Mouse (Mus musculus) ZHBTc4 (cell line): ENCODE results near the gene Palld.

Experiments used
- DNase-seq: peaks from one replicate; pipeline ENCODE4 v3.0.0-alpha.2; 2011; ENCODE audit warnings: low read depth, low spot score

Palld gene

DNA sequence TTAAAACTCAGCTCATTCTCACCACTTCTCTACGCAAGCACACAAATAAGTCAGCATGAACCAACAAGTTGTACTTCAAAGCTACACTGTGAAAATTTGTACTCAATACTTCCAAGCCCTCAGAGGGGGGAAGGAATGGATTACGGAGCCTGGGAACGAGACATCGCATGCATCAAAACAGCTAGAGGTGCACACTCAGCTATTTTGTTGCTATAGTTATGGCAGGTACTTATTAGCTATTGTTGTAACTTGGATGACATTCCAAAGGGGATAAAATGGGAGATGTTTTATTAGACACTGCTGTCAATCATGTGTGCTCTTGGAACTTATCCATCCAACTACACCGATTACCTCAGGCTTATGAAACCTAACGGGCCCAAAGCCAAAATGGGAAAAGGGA is 171.8 kb downstream of the Palld start:
- DNase-seq, result no peak

DNA sequence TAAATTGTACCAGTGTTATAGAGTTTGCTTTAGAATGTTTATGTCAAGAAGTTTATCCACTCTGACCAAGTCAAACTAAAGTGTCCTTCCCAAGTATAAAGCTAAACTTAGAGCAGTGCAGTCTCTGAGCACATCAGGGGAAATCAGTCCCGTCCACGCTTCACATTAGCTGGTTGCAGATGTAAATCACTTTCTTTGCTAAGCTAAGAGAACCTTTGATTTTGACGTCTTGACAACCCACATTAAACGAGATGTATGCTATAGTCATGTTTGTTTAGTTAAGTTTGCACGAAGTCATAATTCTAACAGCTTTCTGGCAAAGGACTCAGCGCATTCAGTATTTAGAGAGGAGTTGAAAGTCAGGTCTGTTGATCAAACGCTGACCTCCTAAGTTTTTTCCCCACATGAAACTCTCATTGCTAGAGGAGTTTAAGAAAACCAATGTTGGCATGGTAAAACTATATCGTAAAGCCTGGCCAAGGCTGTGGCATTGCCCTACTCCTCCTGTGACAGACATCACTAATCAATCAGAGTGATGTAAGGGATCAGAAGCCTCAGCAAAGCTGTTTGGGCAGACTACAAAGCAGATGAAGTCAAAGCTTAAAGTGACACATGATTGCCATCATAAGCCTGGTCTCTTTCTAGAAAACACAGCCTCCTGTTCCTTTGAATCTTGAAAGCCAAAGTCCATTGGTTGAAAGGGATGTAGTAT is 177.0 kb downstream of the Palld start:
- DNase-seq, result no peak

DNA sequence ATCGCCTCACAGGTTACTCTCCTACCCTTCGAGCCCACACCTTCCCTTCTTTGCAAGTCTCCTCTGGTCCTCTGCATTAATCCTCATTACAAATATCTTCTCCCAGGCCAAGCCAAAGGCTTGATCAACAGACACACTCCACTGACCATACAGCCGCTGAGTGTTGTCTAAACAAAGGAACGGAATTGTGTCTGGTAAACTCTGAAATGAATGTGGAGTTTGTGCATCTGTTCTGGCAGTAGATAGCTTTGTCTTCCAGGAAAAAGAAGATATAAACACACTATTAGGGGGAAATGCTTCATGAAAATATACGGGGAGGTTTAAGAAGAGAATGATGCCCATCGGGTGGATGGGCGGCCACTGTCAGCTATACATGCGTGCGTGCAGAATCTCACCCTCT is 180.3 kb downstream of the Palld start:
- no peak for DNase-seq

DNA sequence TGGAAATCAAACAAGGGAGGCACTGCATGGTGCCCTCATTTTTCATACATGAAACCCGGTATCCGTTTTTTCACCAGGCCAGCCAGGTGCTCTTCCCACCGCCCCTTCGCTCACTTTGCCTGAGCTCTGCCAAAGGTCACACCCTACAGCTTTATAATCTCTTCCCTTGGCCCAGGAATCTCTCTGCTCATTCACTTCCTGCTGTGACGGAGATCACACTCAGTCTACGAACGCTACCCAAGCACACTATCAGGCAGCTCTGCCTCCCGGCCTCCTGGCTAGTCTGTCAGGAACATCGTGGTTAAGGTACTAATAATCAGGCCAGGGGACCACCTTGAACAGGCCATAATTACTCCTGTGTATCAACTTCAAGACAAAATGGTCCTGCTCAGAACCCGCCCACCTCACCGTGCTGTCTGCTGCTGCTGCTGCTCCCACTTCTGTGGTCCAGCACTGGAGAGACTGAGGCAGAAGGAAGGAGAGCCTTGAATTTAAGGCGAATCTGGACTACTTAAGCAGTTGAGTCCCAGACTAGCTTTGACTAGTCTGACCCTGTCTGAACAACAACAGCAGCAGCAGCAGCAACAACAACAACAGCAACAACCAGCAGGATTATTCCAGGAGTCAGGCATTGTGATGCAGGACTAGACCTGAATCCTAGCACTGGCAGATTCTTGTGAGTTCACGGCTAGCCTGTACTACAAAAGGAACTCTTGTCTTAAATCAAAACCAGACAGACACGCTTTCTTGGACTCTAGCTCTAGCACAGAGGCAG is 187.0 kb downstream of the Palld start:
- DNase-seq, result peak; percentile 84

DNA sequence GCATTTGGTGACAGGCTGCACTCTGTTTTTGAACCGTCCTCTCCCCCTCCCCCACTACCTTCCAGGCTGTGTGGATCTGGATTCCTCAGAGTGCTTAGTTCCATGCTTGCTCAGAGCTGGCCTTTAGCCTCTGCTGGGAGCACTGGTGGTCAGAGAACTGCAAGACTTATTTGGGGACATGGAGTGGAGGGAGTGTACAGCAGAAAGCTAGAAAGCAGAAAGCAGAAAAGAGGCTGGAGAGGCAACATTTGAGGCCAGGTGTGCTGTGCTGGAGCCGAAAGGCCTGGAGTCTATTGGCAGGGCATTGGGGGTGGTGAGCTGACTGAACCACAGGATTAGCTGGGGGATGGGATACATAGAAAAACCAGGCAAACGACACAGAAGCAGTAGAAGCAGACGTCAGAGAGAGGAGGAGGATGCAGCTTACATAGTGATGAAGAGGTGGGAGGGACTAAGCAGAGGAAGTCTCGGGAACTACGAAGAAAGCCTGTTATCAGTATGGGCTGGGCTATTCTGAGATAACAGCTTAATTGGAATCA is 188.1 kb downstream of the Palld start:
- DNase-seq, result peak; percentile 35

DNA sequence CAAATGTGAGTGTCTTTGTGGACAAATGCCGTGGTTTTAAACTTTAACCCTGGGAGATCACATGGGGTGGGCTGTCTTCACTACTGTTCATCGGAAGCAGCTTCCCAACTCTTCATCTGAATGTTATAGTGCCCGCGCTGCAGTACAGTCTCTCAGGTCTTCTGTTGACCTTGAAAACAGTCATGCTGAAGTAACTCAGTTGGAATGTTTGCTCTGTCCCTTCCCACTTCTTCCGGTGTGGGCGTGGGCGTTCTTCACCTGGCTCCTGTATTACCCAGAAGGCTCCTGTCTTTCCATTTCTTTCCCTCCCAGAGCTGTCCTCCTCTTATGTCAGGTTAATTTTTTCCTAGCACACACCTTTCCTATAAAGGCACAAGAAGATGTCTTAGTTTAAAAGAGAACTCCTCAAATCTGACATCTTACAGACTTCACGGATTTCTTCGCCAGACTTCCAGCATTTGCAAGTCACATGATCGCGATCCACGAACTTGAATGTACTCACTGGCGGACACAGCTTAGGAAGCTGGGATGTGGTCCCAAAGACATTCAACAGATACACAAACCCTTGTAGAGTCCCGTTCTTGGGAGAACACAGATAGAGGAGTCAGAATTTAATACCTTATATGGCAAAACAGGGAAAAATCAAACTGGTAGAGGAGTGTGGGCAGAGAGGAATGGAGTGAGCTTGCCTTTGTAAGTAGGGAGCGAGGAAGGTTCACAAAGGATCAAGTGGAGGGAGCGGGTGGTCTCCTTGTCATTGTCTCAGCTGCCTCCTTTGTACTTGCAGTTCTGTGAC is 189.1 kb downstream of the Palld start:
- peak; percentile 80 for DNase-seq

DNA sequence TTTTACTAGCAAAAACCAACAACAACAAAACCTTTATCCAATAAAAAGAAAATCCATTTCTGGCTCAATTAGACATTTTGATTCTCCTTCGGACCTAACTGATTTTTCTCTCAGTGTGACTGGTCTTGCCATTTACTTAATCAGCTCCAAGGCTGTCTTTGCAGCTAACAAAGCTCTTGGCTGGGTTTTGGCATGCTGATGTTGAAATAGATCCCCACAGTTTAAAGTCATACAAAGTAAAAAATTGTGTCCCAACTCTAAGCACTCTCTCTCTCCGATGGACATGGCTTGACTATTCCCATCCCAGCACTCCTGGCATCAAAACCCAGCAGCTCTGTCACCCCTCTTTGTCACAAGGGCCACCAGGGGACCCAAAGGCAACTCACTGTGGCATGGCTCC is 190.1 kb downstream of the Palld start:
- no peak for DNase-seq

DNA sequence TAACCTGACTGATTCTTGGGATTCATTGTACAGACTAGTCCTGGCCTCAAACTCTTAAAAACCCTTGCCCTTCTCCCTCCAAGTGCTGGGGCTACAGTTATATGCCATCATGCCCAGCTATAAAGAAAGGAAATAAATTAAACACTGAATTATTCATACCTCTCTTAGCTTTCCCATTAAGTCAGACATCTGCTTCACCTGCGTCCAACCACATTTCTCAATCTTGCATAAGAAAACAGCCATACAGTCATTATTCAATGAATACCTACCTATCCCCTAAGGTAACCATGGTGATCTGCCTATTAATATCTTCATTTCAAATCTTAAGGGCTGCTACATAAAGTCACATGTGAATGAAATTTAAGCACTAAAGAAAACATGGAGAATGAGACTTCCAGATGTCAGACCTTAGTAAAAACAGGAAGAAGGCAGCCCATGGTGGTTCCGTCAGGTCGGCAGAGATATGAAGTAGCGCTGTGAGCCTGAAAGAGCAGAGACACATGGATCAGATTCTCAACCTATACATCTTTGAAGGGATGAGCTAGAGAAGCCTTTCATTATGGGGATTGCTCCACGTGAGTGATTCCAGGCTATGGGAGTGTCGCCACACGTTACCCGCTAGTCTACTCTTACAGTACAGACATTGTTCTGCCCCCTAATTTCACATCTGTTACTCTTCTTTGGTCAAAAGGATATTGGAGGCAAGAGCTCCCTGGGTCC is 193.7 kb downstream of the Palld start:
- DNase-seq, result no peak

DNA sequence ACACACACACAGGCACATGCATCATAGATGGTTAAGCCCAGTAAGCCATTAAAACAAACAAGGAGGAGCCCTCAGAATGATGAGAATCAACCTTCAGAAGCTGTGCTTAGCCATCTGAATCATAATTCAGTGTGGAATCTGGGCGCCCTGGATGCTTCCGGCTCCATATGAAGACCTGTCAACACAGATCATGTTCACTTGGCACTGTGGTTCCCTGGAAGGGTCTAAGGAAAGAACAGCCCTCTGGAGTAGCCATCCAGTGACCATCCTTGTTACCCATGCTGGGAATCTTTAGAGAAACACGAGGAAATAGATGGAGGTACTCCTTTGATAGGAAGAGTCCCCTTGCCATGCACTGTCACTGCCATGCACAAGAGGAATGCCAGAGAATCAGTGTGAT is 197.0 kb downstream of the Palld start:
- DNase-seq, result no peak

DNA sequence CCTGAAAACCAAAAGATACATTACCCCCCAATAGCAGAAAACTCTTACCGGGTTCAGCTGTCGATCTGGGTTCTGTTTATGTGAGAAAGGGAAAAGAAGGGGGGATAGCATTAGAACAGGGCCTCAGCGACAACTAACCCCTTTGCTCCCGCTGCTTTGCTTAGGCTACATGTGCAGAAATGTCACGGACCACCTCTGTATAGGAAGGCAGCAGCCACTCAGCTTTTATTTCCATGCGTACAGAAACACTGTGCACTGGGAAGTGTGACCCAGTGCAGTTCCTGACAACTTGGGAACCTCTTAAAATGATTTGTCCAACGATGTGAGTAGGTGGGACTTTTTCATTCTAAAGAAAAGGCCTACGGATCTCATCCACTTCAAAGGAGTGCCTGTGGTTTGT is 200.4 kb downstream of the Palld start:
- DNase-seq, result no peak

DNA sequence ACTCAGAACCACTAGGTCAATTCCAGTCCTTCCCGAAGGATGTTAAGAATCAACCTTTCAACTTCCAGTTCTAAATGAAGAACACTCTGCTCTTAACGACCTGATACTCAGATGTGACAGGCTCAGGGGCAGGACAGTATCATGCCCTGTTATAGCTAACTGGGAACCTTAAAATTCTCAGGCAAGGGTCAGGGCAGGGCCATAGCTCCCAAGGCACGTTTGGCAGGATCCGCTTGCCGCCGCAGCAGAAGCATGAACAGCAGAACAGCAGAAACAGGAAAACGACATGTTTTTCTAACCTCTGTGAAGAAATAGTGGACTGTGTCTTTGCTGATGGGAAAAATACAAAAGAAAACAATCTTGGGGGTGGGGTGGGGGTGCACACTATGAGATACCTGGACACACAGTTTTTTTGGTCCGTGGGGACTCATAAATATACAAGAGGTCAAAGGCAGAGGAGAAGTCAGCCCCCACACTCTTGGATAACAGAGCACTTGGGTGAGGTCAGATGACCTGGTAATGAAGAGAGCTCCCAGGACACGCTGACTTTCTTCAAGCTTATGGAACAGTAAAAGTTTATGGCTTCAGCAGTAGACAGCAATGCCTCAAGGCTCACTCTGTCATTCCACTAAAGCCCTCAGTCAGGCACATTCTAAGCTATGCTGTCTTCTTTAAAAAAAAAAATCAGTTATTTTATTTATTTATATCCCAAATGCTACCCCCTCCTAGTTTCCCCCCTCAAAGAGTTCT is 201.4 kb downstream of the Palld start:
- no peak for DNase-seq

DNA sequence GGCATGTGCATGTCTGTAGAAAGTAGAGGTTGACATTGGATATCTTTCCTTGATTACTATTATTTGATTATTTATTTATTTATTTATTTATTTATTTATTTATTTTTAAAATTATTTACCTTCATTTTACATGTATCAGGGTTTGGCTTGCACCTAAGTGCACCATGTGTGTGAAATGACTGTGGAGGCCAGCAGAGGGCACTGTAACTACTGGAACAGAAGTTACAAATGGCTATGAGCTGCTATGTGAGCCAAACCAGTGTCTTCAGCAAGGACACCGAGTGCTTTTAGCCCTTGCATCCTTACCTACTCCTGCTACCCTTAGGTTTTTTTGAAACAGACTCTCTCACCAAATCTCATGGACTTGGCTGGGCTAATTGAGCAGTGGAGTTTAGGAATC is 202.2 kb downstream of the Palld start:
- peak; percentile 83 for DNase-seq

DNA sequence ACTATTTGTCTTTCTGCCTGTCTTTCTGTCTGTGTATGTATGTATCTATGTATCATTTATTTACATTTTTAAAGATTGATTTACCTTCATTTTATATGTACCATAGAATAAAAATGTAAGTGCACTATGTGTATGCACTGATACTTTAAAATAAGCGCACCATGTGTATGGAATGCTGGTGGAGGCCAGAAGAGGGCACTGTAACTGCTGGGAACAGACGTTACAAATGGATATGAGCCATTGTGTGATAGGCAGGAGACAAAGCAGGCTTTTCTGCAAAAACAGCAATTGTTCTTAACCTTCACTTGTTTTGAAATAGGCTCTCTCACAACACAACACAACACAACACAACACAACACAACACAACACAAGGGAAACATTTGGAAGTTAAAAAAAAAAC is 203.5 kb downstream of the Palld start:
- peak; percentile 51 for DNase-seq

DNA sequence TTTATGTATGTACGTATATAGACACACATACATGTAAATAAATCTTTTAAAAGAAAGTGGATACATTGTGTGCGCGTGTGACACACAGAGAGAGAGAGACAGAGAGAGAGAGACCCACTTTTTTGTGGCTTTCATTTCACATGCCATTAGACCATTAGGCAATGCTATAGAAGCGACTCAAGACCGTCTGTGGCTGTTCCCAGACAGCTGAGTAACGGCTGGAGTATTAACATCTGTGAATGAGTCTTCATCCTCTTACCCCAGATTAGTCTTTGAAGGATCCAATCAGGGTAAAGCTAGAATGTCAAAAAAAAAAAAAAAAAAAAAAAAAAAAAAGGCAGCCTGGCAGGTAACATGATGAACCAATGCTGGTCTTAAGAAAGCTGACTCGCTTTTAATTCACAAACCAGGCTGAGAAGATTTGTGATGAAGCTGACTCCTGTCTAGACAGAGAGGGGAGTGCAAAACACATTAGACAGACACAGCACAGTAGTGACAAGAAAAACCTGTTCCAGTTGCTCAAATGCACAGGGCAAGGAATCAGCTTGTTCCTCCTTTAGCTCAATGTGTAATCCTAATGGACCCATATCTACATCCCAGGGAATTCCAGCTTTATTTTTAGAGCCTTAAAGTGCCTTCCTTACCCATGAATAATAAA is 204.6 kb downstream of the Palld start:
- no peak for DNase-seq

DNA sequence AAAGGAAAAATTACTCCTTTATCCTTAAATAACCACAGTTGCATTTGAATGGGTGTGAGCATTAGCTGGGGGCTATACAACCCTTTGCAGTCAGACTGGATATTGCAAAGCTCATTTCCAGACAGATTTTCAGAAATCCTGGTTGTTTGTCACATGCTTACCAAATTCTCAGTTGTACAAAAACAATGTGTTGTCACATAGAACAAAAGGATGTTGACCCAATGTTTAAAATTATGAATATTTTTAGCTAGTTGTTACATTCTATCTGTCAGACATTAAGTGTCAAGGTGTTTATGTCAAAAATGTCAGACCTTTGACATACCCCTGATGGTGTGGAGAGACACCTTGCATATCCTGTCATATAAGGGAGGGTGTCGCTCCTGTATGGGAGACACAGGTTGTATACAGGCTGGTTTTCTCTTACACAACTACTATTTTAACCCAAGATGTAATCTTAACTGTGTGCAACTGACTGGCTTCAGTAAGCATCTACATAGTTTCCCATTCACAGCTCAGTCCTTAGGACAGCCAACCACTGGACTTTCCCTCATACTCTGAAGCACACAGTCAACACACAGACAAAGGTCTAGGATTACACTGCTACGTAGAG is 205.5 kb downstream of the Palld start:
- DNase-seq, result no peak

DNA sequence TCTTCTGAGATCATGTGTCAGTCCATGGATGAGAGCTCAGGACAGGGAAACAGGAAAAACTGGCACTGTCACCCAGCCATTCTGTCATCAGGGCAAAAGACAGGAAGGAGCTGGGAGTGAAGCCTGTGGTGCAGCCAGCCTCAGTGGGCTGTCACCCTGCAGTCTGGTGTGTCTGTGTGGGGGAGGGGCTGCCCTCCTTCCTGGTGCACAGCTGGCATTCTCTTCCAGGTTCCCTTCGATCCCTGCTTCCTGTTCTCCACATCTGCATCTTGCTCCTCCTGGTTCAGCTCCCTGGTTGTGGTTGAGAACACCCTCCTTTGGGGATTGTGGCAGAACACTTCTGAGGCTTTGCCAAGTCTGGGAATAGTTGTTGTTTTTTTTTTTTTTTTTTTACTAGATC is 207.1 kb downstream of the Palld start:
- DNase-seq, result peak; percentile 19

DNA sequence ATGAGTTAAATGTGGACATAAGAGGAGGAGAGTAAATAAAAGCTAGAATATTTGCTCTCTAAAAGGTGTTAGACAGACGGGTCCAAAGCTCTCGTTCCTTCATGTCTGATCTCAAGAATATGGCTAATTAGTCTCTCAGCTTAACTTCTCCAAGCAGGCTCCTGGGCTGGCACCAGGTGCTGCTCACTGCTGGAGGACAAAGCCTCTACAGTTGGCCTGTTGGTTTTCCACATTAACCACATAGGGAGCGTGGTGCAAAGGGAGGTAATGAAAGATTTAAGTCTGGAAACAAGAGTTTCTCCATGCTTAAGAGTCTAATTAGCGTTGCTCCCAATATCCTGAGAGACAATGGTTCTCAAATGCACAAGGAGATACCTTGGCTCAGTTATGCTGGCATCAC is 209.6 kb downstream of the Palld start:
- no peak for DNase-seq

DNA sequence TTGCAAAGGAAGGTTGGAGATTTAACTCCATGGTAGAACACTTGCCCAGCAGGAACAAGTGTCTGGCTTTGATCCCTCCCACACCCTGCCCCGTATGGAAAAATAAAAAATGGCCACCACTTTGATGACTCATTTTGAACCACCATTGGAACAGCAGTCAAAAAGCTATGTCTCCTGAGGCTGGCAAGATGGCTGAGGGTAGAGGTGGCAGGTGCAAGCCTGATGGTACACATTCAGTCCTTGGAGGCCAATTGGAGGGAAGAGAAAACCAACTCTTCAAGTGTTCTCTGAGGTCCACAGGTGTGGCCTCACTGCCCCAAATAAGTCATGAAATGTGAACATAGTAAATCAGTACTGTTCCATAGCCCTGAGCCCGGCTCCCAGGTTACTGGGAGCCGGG is 210.4 kb downstream of the Palld start:
- no peak for DNase-seq

DNA sequence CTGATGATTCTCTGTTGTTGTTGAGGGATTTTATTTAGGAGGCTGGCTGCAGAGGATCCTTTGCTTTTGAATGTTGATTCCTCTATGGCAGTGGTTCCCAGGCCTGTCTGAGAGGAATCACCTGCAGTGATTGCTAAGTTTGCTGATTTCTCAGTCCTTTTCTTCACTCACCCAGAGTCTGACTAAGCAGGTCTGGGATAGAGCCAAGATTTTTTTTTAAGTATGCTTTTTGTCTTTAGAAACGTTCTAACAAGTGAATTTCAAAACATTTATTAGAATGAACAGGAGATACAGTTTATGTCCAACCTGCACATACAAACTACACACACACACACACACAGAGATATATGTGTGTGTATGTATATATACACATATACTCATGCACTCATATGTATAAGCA is 211.1 kb downstream of the Palld start:
- no peak for DNase-seq

DNA sequence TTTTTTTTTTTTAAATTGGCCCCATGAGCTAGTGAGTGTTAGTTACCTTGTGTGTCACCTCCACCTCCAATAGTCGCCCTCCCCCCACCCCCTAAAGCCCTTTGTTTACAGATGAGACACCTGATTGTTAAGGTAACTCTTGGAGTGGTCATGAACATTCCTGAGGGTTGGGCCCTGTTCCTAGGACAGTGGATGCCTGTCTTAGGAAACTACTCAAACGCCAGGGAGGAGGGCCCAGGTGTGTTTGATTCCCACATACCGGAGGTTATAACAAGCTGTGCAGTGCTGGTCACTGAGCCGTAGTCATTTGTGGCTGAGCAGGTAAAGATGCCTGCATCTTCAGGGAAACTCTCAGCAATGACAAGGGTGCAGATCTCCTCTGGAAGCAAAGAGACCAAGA is 215.4 kb downstream of the Palld start:
- DNase-seq, result no peak
